Mouse (Mus musculus) midbrain, embryonic 11.5 days (tissue): ENCODE results near the gene Cela3a. TPM values are rescaled to one million over a fixed set of nuclear protein-coding genes. Genes with fewer than 3 reads are reported as not detected.

Experiments used
- polyA plus RNA-seq: library from polyadenylated mRNA; unstranded; fragments of >200 nt; fragmentation: Nextera tagmentation; extraction: Ambion mirVana; gene quantifications from 2 replicates; pipeline ENCODE4 v1.2.1, GENCODE M21; 2014

Gene Cela3a
- polyA plus RNA-seq, 1 experiment from 2014 or later, result not detected

Other genes starting within 250 kb of the Cela3a start
- gene Wnt4, start 132.3 kb downstream of the Cela3a start, polyA plus RNA-seq, result 1.0 and 1.4 TPM in 2 replicates
- gene Cdc42, start 52.1 kb downstream of the Cela3a start, polyA plus RNA-seq, result 710 and 751 TPM in 2 replicates
- not detected in 2 replicates for gene Cela3b, start 20.7 kb upstream of the Cela3a start, polyA plus RNA-seq
- gene 1700013G24Rik, start 43.5 kb upstream of the Cela3a start, polyA plus RNA-seq, result not detected in 2 replicates
- gene Hspg2, start 59.0 kb upstream of the Cela3a start, polyA plus RNA-seq, result 9.6 and 11.2 TPM in 2 replicates
- gene Ldlrad2, start 164.8 kb upstream of the Cela3a start, polyA plus RNA-seq, result not detected in 2 replicates
- gene Usp48, start 184.0 kb upstream of the Cela3a start, polyA plus RNA-seq, result 72.5 and 77.2 TPM in 2 replicates